ENCODE assay signal across 21 mouse cellular contexts in the genomic region with DNA sequence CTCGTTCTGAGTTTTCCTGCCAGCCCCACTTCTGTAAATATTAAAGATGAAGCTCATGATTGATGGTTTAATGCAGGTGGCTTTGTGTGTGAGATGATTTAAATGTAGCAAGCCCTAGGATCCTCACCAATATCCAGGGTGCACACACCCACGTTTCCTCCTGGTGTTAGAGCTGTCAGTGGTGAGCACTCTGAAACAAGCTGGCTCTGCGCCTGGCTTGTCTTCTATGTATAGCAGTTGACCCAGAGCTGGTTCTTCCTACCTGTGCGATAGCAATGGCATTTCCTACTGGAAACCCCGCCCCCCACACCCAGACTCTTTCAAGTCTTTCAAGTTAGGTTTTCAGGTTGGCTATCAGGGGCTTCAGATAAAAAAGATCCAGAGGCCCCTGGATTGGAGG. TPM values are rescaled to one million over a fixed set of nuclear protein-coding genes. Genes with fewer than 3 reads are reported as not detected.
DNase-seq lines count a peak whose midpoint lies in the region; ATAC-seq and TF ChIP-seq lines count a peak whose summit lies in the region.
"Had no signal": no experiment of that assay in that cellular context is flagged by ENCODE, and none has a peak within 500 bp of the region (broad histone marks: within the 10 kb centered on the region; RNA-seq: fewer than 3 reads in every experiment).

No protein-coding gene starts in this region.

- H3K4me2 ChIP-seq in heart, embryonic 15.5 days, result no peak overlapping the region
- H3K4me2 ChIP-seq in forebrain, embryonic 11.5 days (ENCODE audit: low read depth, low read length, severe bottlenecking), result no peak overlapping the region
- H3K4me2 ChIP-seq in forebrain, embryonic 15.5 days (replicated peaks), result no peak overlapping the region
- H3K4me2 ChIP-seq: lung, embryonic 14.5 days; midbrain, embryonic 13.5 days had no signal

- WGBS in heart, embryonic 15.5 days, result 48% methylated on average over 5 of the region's 5 CpGs
- 89% methylated on average over 5 of the region's 5 CpGs for WGBS in forebrain, embryonic 11.5 days
- WGBS in forebrain, embryonic 15.5 days, result 90% methylated on average over 5 of the region's 5 CpGs

- H3K36me3 ChIP-seq in heart, embryonic 15.5 days, result peaks cover 4% of the 10 kb centered on the region; the same call in 1 of the 2 replicates
- no peaks in the 10 kb centered on the region; the same call in 1 of the 2 replicates for H3K36me3 ChIP-seq in forebrain, embryonic 11.5 days (ENCODE audit: control insufficient read depth, insufficient read depth, low read length)
- H3K36me3 ChIP-seq in forebrain, embryonic 15.5 days, result peaks cover 11% of the 10 kb centered on the region; the same call in 1 of the 2 replicates

- DNase-seq in cerebellum, adult 18-20 months, result peak; percentile 54 to 62
- DNase-seq in cerebellum, adult 11 months, result no peak
- DNase-seq in layer of hippocampus, adult 2 months (ENCODE audit: low spot score in 2 of 2), result no peak
- DNase-seq in layer of hippocampus, postnatal 14 days (ENCODE audit: low spot score in 2 of 2), result no peak
- DNase-seq in cerebellum, adult 8-10 months, result peak; percentile 32
- DNase-seq in forebrain, embryonic 11.5 days (ENCODE audit: low spot score), result no peak
- DNase-seq: adrenal gland, postnatal 14 days; kidney, adult 9 months; lung, embryonic 14.5 days; retina, postnatal 1 day; thymus, adult 18-20 months had no signal

- no peaks in the 10 kb centered on the region for H3K27me3 ChIP-seq in heart, embryonic 15.5 days
- no peaks in the 10 kb centered on the region for H3K27me3 ChIP-seq in forebrain, embryonic 11.5 days (ENCODE audit: control insufficient read depth, insufficient read depth, low read length)
- H3K27me3 ChIP-seq in forebrain, embryonic 15.5 days, result no peaks in the 10 kb centered on the region
- H3K27me3 ChIP-seq: CH12.LX; midbrain, embryonic 13.5 days had no signal

- H3K4me1 ChIP-seq in heart, embryonic 15.5 days (replicated peaks), result peaks cover 59% of the 10 kb centered on the region
- no peaks in the 10 kb centered on the region for H3K4me1 ChIP-seq in forebrain, embryonic 11.5 days (replicated peaks; ENCODE audit: control insufficient read depth, insufficient read depth, low read length)
- peaks cover 10% of the 10 kb centered on the region for H3K4me1 ChIP-seq in forebrain, embryonic 15.5 days
- H3K4me1 ChIP-seq: midbrain, embryonic 13.5 days had no signal

- ATAC-seq in heart, embryonic 15.5 days (replicated peaks; ENCODE audit: insufficient number of reproducible peaks, insufficient read depth, low FRiP score, low read depth), result 0 out of 2 replicates have a peak, but pooled peaks have one; percentile 56
- no peak for ATAC-seq in forebrain, embryonic 11.5 days (replicated peaks; ENCODE audit: low FRiP score)
- no peak for ATAC-seq in forebrain, embryonic 15.5 days (replicated peaks)
- ATAC-seq: midbrain, embryonic 13.5 days had no signal

- peak overlapping the region; percentile 82; the same call in 1 of the 2 replicates for H3K27ac ChIP-seq in layer of hippocampus, adult 2 months
- peak overlapping the region; percentile 63 for H3K27ac ChIP-seq in heart, embryonic 15.5 days
- no peak overlapping the region for H3K27ac ChIP-seq in forebrain, embryonic 11.5 days (ENCODE audit: low read depth, low read length)
- H3K27ac ChIP-seq in forebrain, embryonic 15.5 days (replicated peaks), result no peak overlapping the region
- H3K27ac ChIP-seq: macrophage; midbrain, embryonic 13.5 days had no signal

- H3K9ac ChIP-seq in heart, embryonic 15.5 days, result no peak overlapping the region
- H3K9ac ChIP-seq in forebrain, embryonic 11.5 days (ENCODE audit: low read length), result no peak overlapping the region
- no peak overlapping the region for H3K9ac ChIP-seq in forebrain, embryonic 15.5 days (replicated peaks)
- H3K9ac ChIP-seq: lung, embryonic 14.5 days; midbrain, embryonic 13.5 days had no signal

- H3K9me3 ChIP-seq in heart, embryonic 15.5 days (replicated peaks), result no peaks in the 10 kb centered on the region
- H3K9me3 ChIP-seq in forebrain, embryonic 11.5 days (ENCODE audit: control insufficient read depth, low read length), result no peaks in the 10 kb centered on the region
- H3K9me3 ChIP-seq in forebrain, embryonic 15.5 days, result no peaks in the 10 kb centered on the region
- H3K9me3 ChIP-seq: midbrain, embryonic 13.5 days had no signal

- H3K4me3 ChIP-seq in layer of hippocampus, adult 2 months, result no peak overlapping the region
- H3K4me3 ChIP-seq in heart, embryonic 15.5 days, result no peak overlapping the region
- H3K4me3 ChIP-seq in forebrain, embryonic 11.5 days (ENCODE audit: low read depth, low read length), result no peak overlapping the region
- no peak overlapping the region for H3K4me3 ChIP-seq in forebrain, embryonic 15.5 days
- H3K4me3 ChIP-seq: midbrain, embryonic 13.5 days; myocyte had no signal

- no peak for TF ChIP-seq CTCF in layer of hippocampus, adult 2 months (conservative IDR thresholded peaks at IDR 0.05)

RNA-seq across cellular contexts. Expression of gene Gm5129, which starts 39.7 kb away (rescaled TPM):
- not detected for total RNA-seq in layer of hippocampus, adult 2 months (2021)
- not detected for total RNA-seq in layer of hippocampus, postnatal 14 days (2021)
- not detected in 2 replicates for polyA plus RNA-seq in heart, embryonic 15.5 days (2015; fragmentation: Nextera tagmentation; extraction: Ambion mirVana)
- not detected in 2 replicates for polyA plus RNA-seq in forebrain, embryonic 11.5 days (2014; fragmentation: Nextera tagmentation; extraction: Ambion mirVana)
- polyA plus RNA-seq in forebrain, embryonic 15.5 days (2015; fragmentation: Nextera tagmentation; extraction: Ambion mirVana), result not detected in 2 replicates
- total RNA-seq: adrenal gland, postnatal 14 days; liver, adult 2 months had no signal
- polyA plus RNA-seq: embryonic facial prominence, embryonic 11.5 days; large intestine, adult 2 months; liver, adult 2 months; lung, embryonic 14.5 days; macrophage; midbrain, embryonic 13.5 days; urinary bladder, adult 2 months had no signal

RNA-seq across cellular contexts. Expression of gene Dnajb6, which starts 39.9 kb away (rescaled TPM):
- 100 to 1,000 TPM; 173 to 175 TPM for total RNA-seq in layer of hippocampus, adult 2 months (2021)
- total RNA-seq in layer of hippocampus, postnatal 14 days (2021), result 100 to 1,000 TPM; 171 to 178 TPM
- polyA plus RNA-seq in heart, embryonic 15.5 days (2015; fragmentation: Nextera tagmentation; extraction: Ambion mirVana), result 93.2 and 95.6 TPM in 2 replicates
- 210 and 226 TPM in 2 replicates for polyA plus RNA-seq in forebrain, embryonic 11.5 days (2014; fragmentation: Nextera tagmentation; extraction: Ambion mirVana)
- 323 and 340 TPM in 2 replicates for polyA plus RNA-seq in forebrain, embryonic 15.5 days (2015; fragmentation: Nextera tagmentation; extraction: Ambion mirVana)

Comparison
In these comparisons a context has a peak if more than half of its experiments do, and no peak if none do; other contexts are left out.
1. DNase-seq: peak in cerebellum, adult 18-20 months (2 of 2) and cerebellum, adult 8-10 months (single experiment); none in cerebellum, adult 11 months (single experiment), layer of hippocampus, adult 2 months (0 of 2), layer of hippocampus, postnatal 14 days (0 of 2) and forebrain, embryonic 11.5 days (single experiment).
2. H3K27ac ChIP-seq: peak in layer of hippocampus, adult 2 months (single experiment) and heart, embryonic 15.5 days (single experiment); none in forebrain, embryonic 11.5 days (single experiment) and forebrain, embryonic 15.5 days (single experiment).